Mouse (Mus musculus) limb, embryonic 10.5 days (tissue): ENCODE measurements at regions not wholly inside any gene's neighbourhood (a gene's known extent, or its start where the extent isn't known, plus 50 kb on each side); places are given as distances from the start of the nearest gene placed in this dataset.

ENCODE experiments used
- DNase-seq: peaks from one replicate; pipeline ENCODE4 v3.0.0-alpha.2; 2017; ENCODE audit warnings: low spot score
- H3K27ac ChIP-seq: fragments of 300-500 bp; sonication (generic); 2 replicates; pipeline ENCODE4 v1.5.1; 2016; ENCODE audit warnings: mild to moderate bottlenecking
- H3K27me3 ChIP-seq: fragments of 300-500 bp; sonication (generic); 2 replicates; pipeline ENCODE4 v1.6.1; 2016; ENCODE audit warnings: low read depth, mild to moderate bottlenecking; ENCODE audit not compliant: poor library complexity, severe bottlenecking
- H3K36me3 ChIP-seq: fragments of 300-500 bp; sonication (generic); 2 replicates; pipeline ENCODE4 v1.6.1; 2016; ENCODE audit warnings: mild to moderate bottlenecking, moderate library complexity
- H3K4me1 ChIP-seq: fragments of 300-500 bp; sonication (generic); 2 replicates; pipeline ENCODE4 v1.6.1; 2016
- H3K4me3 ChIP-seq: fragments of 300-500 bp; sonication (generic); 2 replicates; pipeline ENCODE4 v1.5.1; 2016; ENCODE audit warnings: mild to moderate bottlenecking, moderate library complexity
- H3K9me3 ChIP-seq: fragments of 300-500 bp; sonication (generic); replicated peaks from 2 replicates; pipeline ENCODE4 v1.6.1; 2016; ENCODE audit warnings: mild to moderate bottlenecking
- WGBS: fragments of 180-500 bp; shearing (Covaris S2); methylation state at CpG from one replicate; pipeline ENCODE4 v1.1.7; 2016; 5-methylcytosine and 5-hydroxymethylcytosine counted together

GRCm38 (mm10) chr13:80946034-80946433 is 62.9 kb downstream of the Arrdc3 start:
- H3K9me3 ChIP-seq, result no peaks in the 10 kb centered on the region
- no peaks in the 10 kb centered on the region for H3K4me1 ChIP-seq
- H3K4me3 ChIP-seq, result no peak overlapping the region
- H3K27ac ChIP-seq, result no peak overlapping the region
- no peaks in the 10 kb centered on the region for H3K36me3 ChIP-seq
- no peaks in the 10 kb centered on the region for H3K27me3 ChIP-seq
- no peak for DNase-seq

- no peak for DNase-seq
- Histone ChIP-seq H3K4me1 (peaks cover 2% of the 10 kb centered on the region), H3K27me3 (no peaks in the 10 kb centered on the region), H3K36me3 (no peaks in the 10 kb centered on the region), H3K4me3 (no peak overlapping the region), H3K27ac (no peak overlapping the region), H3K9me3 (no peaks in the 10 kb centered on the region)
- WGBS, result 84% methylated on average over 6 of the region's 6 CpGs
These were observed 64.5 kb downstream of the Arrdc3 start for GRCm38 (mm10) chr13:80947705-80948104.

- H3K4me1 ChIP-seq, result peaks cover 17% of the 10 kb centered on the region
- no peaks in the 10 kb centered on the region for H3K36me3 ChIP-seq
- 78% methylated on average over 6 of the region's 6 CpGs for WGBS
- no peak for DNase-seq
- no peaks in the 10 kb centered on the region for H3K27me3 ChIP-seq
- no peak overlapping the region for H3K27ac ChIP-seq
- H3K9me3 ChIP-seq, result no peaks in the 10 kb centered on the region
- no peak overlapping the region for H3K4me3 ChIP-seq
These were observed 66.0 kb downstream of the Arrdc3 start for GRCm38 (mm10) chr13:80949133-80949697.

GRCm38 (mm10) chr13:80950239-80950638 is 67.1 kb downstream of the Arrdc3 start:
- Histone ChIP-seq H3K9me3 (no peaks in the 10 kb centered on the region), H3K27ac (no peak overlapping the region), H3K4me1 (peaks cover 20% of the 10 kb centered on the region), H3K4me3 (no peak overlapping the region), H3K27me3 (no peaks in the 10 kb centered on the region), H3K36me3 (no peaks in the 10 kb centered on the region)
- WGBS, result 78% methylated on average over 2 of the region's 2 CpGs
- no peak for DNase-seq

- Histone ChIP-seq H3K9me3 (no peaks in the 10 kb centered on the region), H3K36me3 (no peaks in the 10 kb centered on the region), H3K27ac (no peak overlapping the region), H3K27me3 (no peaks in the 10 kb centered on the region), H3K4me3 (no peak overlapping the region), H3K4me1 (peaks cover 20% of the 10 kb centered on the region)
- WGBS, result 88% methylated on average over 3 of the region's 3 CpGs
- DNase-seq, result no peak
These were observed 67.6 kb downstream of the Arrdc3 start for GRCm38 (mm10) chr13:80950803-80951202.

GRCm38 (mm10) chr13:80951327-80951726 is 68.1 kb downstream of the Arrdc3 start:
- Histone ChIP-seq H3K4me1 (peaks cover 20% of the 10 kb centered on the region), H3K9me3 (no peaks in the 10 kb centered on the region), H3K4me3 (no peak overlapping the region), H3K27ac (no peak overlapping the region), H3K36me3 (no peaks in the 10 kb centered on the region), H3K27me3 (no peaks in the 10 kb centered on the region)
- WGBS, result 89% methylated on average over 3 of the region's 3 CpGs
- no peak for DNase-seq

GRCm38 (mm10) chr13:80952851-80953250 is 69.7 kb downstream of the Arrdc3 start:
- Histone ChIP-seq H3K27ac (no peak overlapping the region), H3K9me3 (no peaks in the 10 kb centered on the region), H3K36me3 (no peaks in the 10 kb centered on the region), H3K4me3 (no peak overlapping the region), H3K4me1 (peaks cover 20% of the 10 kb centered on the region), H3K27me3 (no peaks in the 10 kb centered on the region)
- DNase-seq, result no peak
- 91% methylated on average over 4 of the region's 4 CpGs for WGBS

- no peaks in the 10 kb centered on the region for H3K27me3 ChIP-seq
- H3K36me3 ChIP-seq, result no peaks in the 10 kb centered on the region
- H3K4me1 ChIP-seq, result peaks cover 20% of the 10 kb centered on the region
- H3K9me3 ChIP-seq, result no peaks in the 10 kb centered on the region
- no peak overlapping the region for H3K4me3 ChIP-seq
- DNase-seq, result no peak
- WGBS, result 49% methylated on average over 6 of the region's 6 CpGs
- H3K27ac ChIP-seq, result no peak overlapping the region
These were observed 71.0 kb downstream of the Arrdc3 start for GRCm38 (mm10) chr13:80954059-80954645.

GRCm38 (mm10) chr13:80956966-80957365 is 73.8 kb downstream of the Arrdc3 start:
- H3K27ac ChIP-seq, result no peak overlapping the region
- WGBS, result 92% methylated on average over 1 of the region's 1 CpGs
- no peaks in the 10 kb centered on the region for H3K36me3 ChIP-seq
- H3K4me3 ChIP-seq, result no peak overlapping the region
- no peaks in the 10 kb centered on the region for H3K27me3 ChIP-seq
- no peak for DNase-seq
- H3K4me1 ChIP-seq, result peaks cover 20% of the 10 kb centered on the region
- H3K9me3 ChIP-seq, result no peaks in the 10 kb centered on the region

- no peak overlapping the region for H3K4me3 ChIP-seq
- peaks cover 23% of the 10 kb centered on the region for H3K4me1 ChIP-seq
These were observed 74.4 kb downstream of the Arrdc3 start for GRCm38 (mm10) chr13:80957419-80958139.

GRCm38 (mm10) chr13:80959763-80960162 is 76.6 kb downstream of the Arrdc3 start:
- Histone ChIP-seq H3K4me3 (no peak overlapping the region), H3K4me1 (peaks cover 12% of the 10 kb centered on the region; the same call in 1 of the 2 replicates), H3K27ac (no peak overlapping the region), H3K36me3 (no peaks in the 10 kb centered on the region), H3K9me3 (no peaks in the 10 kb centered on the region), H3K27me3 (peaks cover 8% of the 10 kb centered on the region; the same call in 1 of the 2 replicates)
- 79% methylated on average over 1 of the region's 1 CpGs for WGBS
- no peak for DNase-seq

More at GRCm38 (mm10) chr13:80957419-80958139, 74.4 kb downstream of the Arrdc3 start:
- H3K27ac ChIP-seq, result no peak overlapping the region
- H3K9me3 ChIP-seq, result no peaks in the 10 kb centered on the region
- no peak for DNase-seq
- H3K27me3 ChIP-seq, result no peaks in the 10 kb centered on the region
- H3K36me3 ChIP-seq, result no peaks in the 10 kb centered on the region
- WGBS, result 92% methylated on average over 6 of the region's 6 CpGs

GRCm38 (mm10) chr13:80961985-80962617 is 78.9 kb downstream of the Arrdc3 start:
- H3K4me3 ChIP-seq, result peak overlapping the region; percentile 62
- H3K9me3 ChIP-seq, result no peaks in the 10 kb centered on the region
- DNase-seq, result no peak
- H3K27ac ChIP-seq, result no peak overlapping the region
- H3K4me1 ChIP-seq, result peaks cover 12% of the 10 kb centered on the region; the same call in 1 of the 2 replicates
- H3K36me3 ChIP-seq, result no peaks in the 10 kb centered on the region
- peaks cover 8% of the 10 kb centered on the region; the same call in 1 of the 2 replicates for H3K27me3 ChIP-seq
- 55% methylated on average over 7 of the region's 7 CpGs for WGBS
